Mouse (Mus musculus) liver, embryonic 16.5 days (tissue): ENCODE data around the gene Cdc34b. TPM values are rescaled to one million over a fixed set of nuclear protein-coding genes. Genes with fewer than 3 reads are reported as not detected.
"Not testable (repeated sequence)": the region's sequence is repeated elsewhere in the genome, so short reads cannot be mapped to it uniquely, and the experiment has no call there.

ENCODE experiments used
- ATAC-seq: fragments of 200-750 bp; cut with Nextera tagmentation; 2 replicates; pipeline ENCODE4 v1.8.0; 2017; ENCODE audit warnings: low read depth, mild to moderate bottlenecking, moderate number of reproducible peaks, moderate library complexity
- H3K27ac ChIP-seq: fragments of 300-500 bp; sonication (generic); 2 replicates; pipeline ENCODE4 v1.5.1; 2014; ENCODE audit warnings: mild to moderate bottlenecking, low read length
- H3K27me3 ChIP-seq: fragments of 300-500 bp; sonication (generic); 2 replicates; pipeline ENCODE4 v1.6.1; 2014; ENCODE audit warnings: low read depth, low read length, mixed read lengths; ENCODE audit not compliant: control insufficient read depth, insufficient read depth
- H3K36me3 ChIP-seq: fragments of 300-500 bp; sonication (generic); 2 replicates; pipeline ENCODE4 v1.6.1; 2014; ENCODE audit warnings: mild to moderate bottlenecking; ENCODE audit not compliant: control insufficient read depth, insufficient read depth
- H3K4me1 ChIP-seq: fragments of 300-500 bp; sonication (generic); 2 replicates; pipeline ENCODE4 v1.6.1; 2014; ENCODE audit warnings: low read depth, low read length, mixed read lengths; ENCODE audit not compliant: control insufficient read depth
- H3K4me2 ChIP-seq: fragments of 300-500 bp; sonication (generic); 2 replicates; pipeline ENCODE4 v1.6.1; 2014; ENCODE audit warnings: low read depth, low read length, mixed read lengths
- H3K4me3 ChIP-seq: fragments of 300-500 bp; sonication (generic); 2 replicates; pipeline ENCODE4 v1.5.1; 2014; ENCODE audit warnings: low read depth, mild to moderate bottlenecking, low read length
- H3K9ac ChIP-seq: fragments of 300-500 bp; sonication (generic); 2 replicates; pipeline ENCODE4 v1.6.1; 2014; ENCODE audit warnings: low read depth, low read length
- H3K9me3 ChIP-seq: fragments of 300-500 bp; sonication (generic); replicated peaks from 2 replicates; pipeline ENCODE4 v1.6.1; 2016; ENCODE audit warnings: low read length; ENCODE audit not compliant: control insufficient read depth
- WGBS: fragments of 180-500 bp; shearing (Covaris S2); extraction: QIAGEN DNeasy Blood & Tissue Kit; methylation state at CpG from one replicate; pipeline ENCODE4 v1.1.7; 2014; ENCODE audit not compliant: insufficient replicate concordance; 5-methylcytosine and 5-hydroxymethylcytosine counted together
- polyA plus RNA-seq: library from polyadenylated mRNA; unstranded; fragments of >200 nt; fragmentation: Nextera tagmentation; extraction: Ambion mirVana; gene quantifications from 2 replicates; pipeline ENCODE4 v1.2.1, GENCODE M21; 2015

Gene Cdc34b
- not detected in 2 replicates for polyA plus RNA-seq

- Histone ChIP-seq H3K27me3 (no peaks in the 10 kb centered on the region), H3K4me1 (no peaks in the 10 kb centered on the region), H3K4me2 (no peak within 1 kb of the TSS), H3K9me3 (no peaks in the 10 kb centered on the region), H3K9ac (no peak within 1 kb of the TSS), H3K27ac (no peak within 1 kb of the TSS), H3K4me3 (no peak within 1 kb of the TSS), H3K36me3 (no peaks in the 10 kb centered on the region)
- no peak for ATAC-seq
- 73% methylated on average over 29 of the region's 29 CpGs for WGBS
Observed at GRCm38 (mm10) chr11:94741732-94742272, at the start of gene Cdc34b. TSS of gene Cdc34b (plus strand) at chr11:94741782.

DNA sequence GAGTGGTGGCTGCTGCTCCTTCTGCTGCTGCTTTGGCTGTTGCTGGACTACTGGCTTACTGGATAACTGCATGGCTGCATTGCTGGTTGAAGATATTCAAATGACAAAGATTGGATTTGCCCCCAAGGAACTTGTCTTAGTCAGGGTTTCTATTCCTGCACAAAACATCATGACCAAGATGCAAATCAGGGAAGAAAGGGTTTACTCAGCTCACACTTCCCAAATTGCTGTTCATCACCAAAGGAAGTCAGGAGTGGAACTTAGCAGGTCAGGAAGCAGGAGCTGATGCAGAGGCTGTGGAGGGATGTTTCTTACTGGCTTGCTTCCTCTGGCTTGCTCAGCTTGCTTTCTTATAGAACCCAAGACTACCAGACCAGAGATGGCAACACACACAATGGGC is 49.1 kb upstream of the Cdc34b start:
- not testable (repeated sequence) for H3K9ac ChIP-seq, H3K27me3 ChIP-seq, ATAC-seq, H3K4me1 ChIP-seq, H3K9me3 ChIP-seq, H3K4me3 ChIP-seq, H3K36me3 ChIP-seq, H3K27ac ChIP-seq, H3K4me2 ChIP-seq

DNA sequence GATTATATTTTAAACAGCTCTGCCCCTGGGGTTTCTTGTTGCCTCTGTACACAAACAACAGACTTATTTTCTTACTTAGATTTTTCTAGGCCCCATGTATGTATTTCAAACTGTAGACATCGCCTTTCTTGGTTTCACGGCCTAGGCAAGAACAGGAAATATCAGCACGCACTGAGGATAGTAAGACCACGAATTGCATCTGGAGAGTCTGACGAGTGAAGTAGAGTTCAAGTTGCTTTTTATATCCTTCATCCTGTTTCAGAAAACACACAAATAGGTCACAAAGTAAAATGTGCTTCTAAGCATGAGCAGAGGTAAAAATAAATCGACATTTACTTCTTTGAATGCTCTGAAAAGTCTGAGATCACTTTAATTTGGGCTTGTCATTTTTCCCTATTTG is 46.1 kb upstream of the Cdc34b start:
- Histone ChIP-seq H3K4me2 (no peak overlapping the region), H3K4me1 (no peaks in the 10 kb centered on the region), H3K4me3 (no peak overlapping the region), H3K9me3 (no peaks in the 10 kb centered on the region), H3K9ac (no peak overlapping the region), H3K27me3 (no peaks in the 10 kb centered on the region), H3K36me3 (no peaks in the 10 kb centered on the region), H3K27ac (no peak overlapping the region)
- ATAC-seq, result no peak
- WGBS, result 40% methylated on average over 6 of the region's 6 CpGs

- Histone ChIP-seq H3K36me3 (no peaks in the 10 kb centered on the region), H3K4me2 (no peak overlapping the region), H3K27ac (no peak overlapping the region), H3K27me3 (no peaks in the 10 kb centered on the region), H3K4me3 (no peak overlapping the region), H3K9ac (no peak overlapping the region), H3K9me3 (no peaks in the 10 kb centered on the region), H3K4me1 (no peaks in the 10 kb centered on the region)
- 71% methylated on average over 2 of the region's 2 CpGs for WGBS
- no peak for ATAC-seq
Observed at GRCm38 (mm10) chr11:94697140-94697539, 44.4 kb upstream of the Cdc34b start.

DNA sequence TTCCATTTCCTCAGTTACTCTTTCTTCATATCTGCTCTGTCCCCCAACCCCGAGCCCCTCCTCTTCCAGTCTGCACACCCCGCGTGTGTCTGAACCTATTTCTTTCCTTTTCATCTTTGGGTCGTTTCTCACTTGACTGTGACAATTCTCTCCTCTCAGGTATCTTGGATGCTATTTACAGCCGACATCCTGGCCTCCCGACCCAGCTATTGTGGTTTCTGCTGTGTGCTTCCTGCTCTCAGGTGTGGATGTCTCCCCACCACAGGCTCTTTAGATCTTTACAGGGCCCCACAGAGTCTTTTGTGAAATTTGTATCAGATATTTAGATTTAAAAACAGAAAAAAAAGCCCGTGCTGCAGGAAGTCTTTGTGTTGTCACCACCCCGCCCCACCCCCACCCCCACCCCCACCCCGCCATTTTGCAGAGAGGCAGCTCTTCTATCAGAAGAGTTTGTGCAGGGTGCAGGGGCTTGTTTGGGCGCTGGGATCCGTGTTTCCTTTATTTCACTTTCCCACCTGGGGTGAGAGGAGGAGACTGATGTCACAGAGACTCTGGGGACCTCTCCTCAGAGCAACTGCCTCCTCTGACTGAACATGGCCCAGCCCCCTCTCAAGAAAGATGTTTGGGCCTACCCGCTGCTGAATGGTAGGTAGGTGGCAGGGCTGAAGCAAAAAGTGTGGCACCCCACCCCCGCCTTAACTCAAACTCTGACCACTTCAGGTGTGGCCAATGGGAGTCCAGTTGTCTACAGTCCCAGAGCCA is 43.7 kb upstream of the Cdc34b start:
- no peak overlapping the region for H3K9ac ChIP-seq
- no peak for ATAC-seq
- H3K9me3 ChIP-seq, result no peaks in the 10 kb centered on the region
- H3K36me3 ChIP-seq, result no peaks in the 10 kb centered on the region
- H3K4me3 ChIP-seq, result no peak overlapping the region
- H3K27ac ChIP-seq, result no peak overlapping the region
- H3K27me3 ChIP-seq, result no peaks in the 10 kb centered on the region
- H3K4me1 ChIP-seq, result no peaks in the 10 kb centered on the region
- WGBS, result 34% methylated on average over 13 of the region's 13 CpGs
- H3K4me2 ChIP-seq, result no peak overlapping the region

DNA sequence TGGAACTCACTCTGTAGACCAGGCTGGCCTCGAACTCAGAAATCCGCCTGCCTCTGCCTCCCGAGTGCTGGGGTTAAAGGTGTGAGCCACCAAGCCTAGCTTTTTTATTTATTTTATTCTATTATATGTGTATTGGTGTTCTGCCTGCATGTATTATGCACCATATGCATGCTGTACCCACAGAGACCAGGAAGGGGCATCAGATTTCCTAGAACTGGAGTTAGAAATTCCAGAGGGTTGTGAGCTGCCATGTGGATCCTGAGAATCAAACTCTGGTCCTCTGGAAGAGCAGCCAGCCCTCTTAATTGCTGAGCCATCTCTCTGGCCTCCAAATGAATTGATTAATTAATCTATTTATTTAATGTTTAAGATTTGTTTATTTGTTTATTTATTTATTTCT is 42.2 kb upstream of the Cdc34b start:
- Histone ChIP-seq H3K4me2 (no peak overlapping the region), H3K9me3 (no peaks in the 10 kb centered on the region), H3K36me3 (no peaks in the 10 kb centered on the region), H3K9ac (no peak overlapping the region), H3K4me3 (no peak overlapping the region), H3K27me3 (no peaks in the 10 kb centered on the region), H3K4me1 (no peaks in the 10 kb centered on the region), H3K27ac (no peak overlapping the region)
- no peak for ATAC-seq
- WGBS, result 78% methylated on average over 3 of the region's 3 CpGs

DNA sequence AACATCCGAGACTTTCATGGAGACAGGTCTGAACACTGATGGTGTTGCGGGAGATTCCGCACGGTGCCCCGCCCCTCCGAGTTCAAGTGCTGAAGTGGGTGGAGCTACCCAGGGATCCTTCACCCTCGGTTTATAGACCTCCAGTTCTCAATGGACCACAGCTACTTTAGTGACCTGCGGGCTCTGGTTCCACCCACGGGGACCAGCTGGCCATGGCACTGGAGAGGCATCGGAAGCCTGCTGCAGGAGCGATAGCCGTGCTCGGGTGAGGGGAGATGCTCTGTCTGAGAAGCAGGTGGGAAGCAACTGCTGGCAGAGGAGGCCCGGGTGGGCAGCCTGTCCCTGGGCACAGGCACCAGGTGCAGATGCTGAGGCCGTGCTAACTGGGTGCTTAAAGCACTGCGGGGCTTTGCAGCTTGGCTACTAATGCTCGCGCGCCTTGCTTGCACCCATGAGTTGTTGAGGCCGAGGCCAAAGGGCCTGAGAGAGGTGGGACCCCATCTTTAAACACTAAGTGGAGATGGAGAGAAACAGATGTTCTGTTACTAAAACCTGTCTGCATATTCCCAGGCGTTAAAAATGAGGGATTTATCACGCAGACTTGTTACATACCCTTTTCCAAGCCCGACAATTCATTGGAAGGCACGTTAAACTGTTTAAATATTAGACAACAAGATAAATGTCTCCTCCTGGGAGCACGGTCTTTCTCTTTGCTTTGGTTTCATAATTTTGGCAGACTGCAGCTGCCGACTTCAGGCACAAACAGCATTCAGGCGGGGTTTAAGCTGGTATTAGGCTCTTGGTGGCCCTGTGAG is 40.0 kb upstream of the Cdc34b start:
- Histone ChIP-seq H3K27ac (no peak overlapping the region), H3K9ac (no peak overlapping the region), H3K9me3 (no peaks in the 10 kb centered on the region), H3K4me3 (no peak overlapping the region), H3K27me3 (no peaks in the 10 kb centered on the region), H3K36me3 (no peaks in the 10 kb centered on the region), H3K4me2 (no peak overlapping the region), H3K4me1 (no peaks in the 10 kb centered on the region)
- WGBS, result 61% methylated on average over 27 of the region's 27 CpGs
- no peak for ATAC-seq

- H3K27ac ChIP-seq, result no peak overlapping the region
- H3K4me2 ChIP-seq, result no peak overlapping the region
- 43% methylated on average over 3 of the region's 3 CpGs for WGBS
- no peak for ATAC-seq
- H3K9me3 ChIP-seq, result no peaks in the 10 kb centered on the region
- H3K9ac ChIP-seq, result no peak overlapping the region
- no peak overlapping the region for H3K4me3 ChIP-seq
- H3K4me1 ChIP-seq, result no peaks in the 10 kb centered on the region
- no peaks in the 10 kb centered on the region for H3K36me3 ChIP-seq
- H3K27me3 ChIP-seq, result no peaks in the 10 kb centered on the region
Observed at GRCm38 (mm10) chr11:94702216-94702610, 39.4 kb upstream of the Cdc34b start.

- H3K9ac ChIP-seq, result no peak overlapping the region
- no peak overlapping the region for H3K4me2 ChIP-seq
- no peaks in the 10 kb centered on the region for H3K9me3 ChIP-seq
- no peak for ATAC-seq
- WGBS, result 30% methylated on average over 7 of the region's 7 CpGs
- H3K27ac ChIP-seq, result no peak overlapping the region
- no peaks in the 10 kb centered on the region for H3K4me1 ChIP-seq
- H3K27me3 ChIP-seq, result no peaks in the 10 kb centered on the region
- H3K4me3 ChIP-seq, result no peak overlapping the region
- no peaks in the 10 kb centered on the region for H3K36me3 ChIP-seq
Observed at GRCm38 (mm10) chr11:94704020-94704419, 37.6 kb upstream of the Cdc34b start.
